Mouse (Mus musculus): ENCODE results near the gene Reg3b.
"Not testable (repeated sequence)": the region's sequence is repeated elsewhere in the genome, so short reads cannot be mapped to it uniquely, and the experiment has no call there.

Reg3b gene

DNA sequence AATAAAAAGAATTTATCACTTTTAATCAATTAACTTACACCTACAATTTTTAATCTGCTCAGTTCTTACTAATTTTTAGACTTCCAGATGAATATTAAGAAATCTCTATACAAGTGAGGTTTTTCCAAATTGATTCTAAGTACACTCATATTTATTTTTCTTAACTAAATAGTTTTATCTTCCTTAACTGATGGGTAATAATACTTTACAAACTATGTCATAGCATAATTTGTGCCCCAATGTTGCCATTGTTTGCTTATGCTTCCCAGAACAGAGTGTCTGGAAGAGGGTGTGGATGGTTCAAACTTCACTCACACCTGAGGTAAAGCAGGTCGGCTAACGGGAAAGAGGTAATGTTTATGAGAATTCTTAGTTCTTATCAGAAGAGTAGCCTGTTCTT is at the start of gene Reg3b:
TSS of gene Reg3b (plus strand) at position 301 of the 400 bp plus-strand sequence.
- DNase-seq (ENCODE audit: low spot score) = no peak

DNA sequence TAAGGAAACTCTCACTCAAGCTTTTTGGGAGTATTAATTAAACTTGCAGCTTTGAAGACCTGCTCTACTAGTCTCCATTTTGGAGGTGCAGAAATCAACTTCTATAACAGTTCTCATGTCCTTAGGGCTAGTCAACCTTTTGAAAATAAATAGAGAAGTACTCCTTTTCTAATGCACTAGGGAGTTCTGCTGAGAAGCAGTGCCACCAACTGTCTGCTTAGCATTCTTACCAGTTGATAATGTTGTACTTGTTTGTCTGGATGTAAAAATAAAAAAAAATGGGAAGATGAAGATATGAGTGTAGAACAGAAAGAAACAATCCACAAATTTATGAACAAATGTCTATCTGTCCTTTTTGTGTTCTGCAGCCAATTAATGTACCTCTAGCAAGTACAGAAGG is 42.7 kb upstream of the Reg3b start:
- DNase-seq (ENCODE audit: low spot score) = peak; percentile 15

DNA sequence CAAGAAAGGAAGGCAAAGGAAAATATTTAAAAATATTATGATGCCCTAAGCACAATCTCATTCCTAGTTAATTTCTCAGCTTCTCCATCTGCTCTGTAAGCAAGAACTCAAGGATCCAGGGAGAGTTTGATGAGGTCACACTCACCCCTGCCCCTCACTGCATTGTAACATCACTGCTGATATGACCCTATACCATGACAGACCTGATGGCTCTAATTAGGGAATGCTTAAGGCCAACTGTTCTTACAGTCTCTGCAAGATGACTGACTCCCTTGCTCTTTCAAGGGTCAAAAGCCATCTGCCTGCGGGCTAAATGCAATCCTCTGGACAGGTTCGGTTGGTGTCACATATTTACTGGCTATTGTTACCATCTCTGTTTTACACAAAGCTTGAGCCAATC is 41.3 kb upstream of the Reg3b start:
- no peak for DNase-seq (ENCODE audit: low spot score)

DNA sequence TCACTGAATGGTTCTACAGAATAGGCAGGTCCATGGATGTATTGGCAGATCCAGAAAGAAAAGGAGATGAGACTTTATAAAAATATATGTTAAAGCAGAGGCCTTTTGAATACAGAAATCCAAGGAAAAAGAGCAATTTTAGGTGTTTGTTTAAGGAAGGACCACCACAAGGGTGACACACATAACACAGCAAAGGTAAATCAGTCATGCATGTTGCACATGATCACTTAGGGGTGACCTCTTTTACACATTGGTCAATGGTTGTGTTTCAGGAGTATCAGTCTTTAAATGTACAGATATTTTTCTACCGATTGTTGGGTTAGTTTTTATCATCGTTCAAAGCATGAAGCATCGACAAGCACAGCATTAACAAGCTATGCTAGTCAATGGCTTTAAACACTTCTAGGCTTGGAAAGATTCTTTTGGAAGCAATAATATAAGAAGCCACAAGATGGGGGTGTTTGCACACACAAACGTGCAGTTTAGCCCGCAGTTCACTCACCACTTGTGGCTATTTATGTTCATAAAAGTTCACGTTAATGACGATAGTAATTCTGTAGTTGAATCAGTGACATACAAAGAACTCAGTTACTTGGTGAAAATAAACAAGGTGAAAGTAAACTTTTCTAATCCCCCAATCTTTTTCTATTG is 38.4 kb upstream of the Reg3b start:
- DNase-seq (ENCODE audit: low spot score) = peak; percentile 15

DNA sequence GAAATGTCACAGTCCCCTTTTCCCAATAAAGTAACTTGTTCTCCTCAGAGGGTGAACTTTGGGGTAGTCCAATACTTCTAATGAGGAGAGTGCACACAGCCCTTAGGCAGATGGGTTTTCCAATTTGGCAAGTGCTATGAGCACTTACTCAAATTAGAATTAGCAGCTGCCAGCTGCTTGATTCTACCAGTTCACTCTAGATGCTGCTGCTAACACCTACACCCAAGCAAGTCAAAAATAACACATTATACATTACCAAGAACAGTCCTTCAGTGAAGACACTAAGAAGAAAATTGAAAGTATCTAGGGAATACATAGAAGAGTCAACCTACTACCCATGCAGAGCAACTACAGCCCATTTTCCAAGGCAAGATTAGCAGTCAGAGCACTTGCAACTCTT is 30.2 kb upstream of the Reg3b start:
- DNase-seq (ENCODE audit: low spot score) = peak; percentile 6

DNA sequence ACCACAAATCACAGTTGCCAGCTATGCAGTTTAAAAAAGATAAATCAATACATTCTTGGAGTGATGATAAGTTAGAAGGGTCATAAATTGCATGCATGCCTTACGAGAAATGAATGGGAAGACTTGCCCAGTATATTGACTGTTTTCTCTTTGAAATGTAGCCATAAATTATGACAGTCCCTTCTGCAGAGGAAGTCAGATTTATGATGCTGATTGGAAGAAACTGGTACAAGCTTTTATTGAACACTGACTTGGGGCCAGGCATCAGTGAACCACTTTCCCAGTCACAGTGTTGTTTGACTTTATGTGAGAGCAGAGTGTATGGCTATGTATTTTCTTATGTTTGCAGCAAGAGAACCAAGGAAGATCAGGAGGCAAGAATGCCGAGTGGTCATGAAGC is 28.8 kb upstream of the Reg3b start:
- no peak for DNase-seq (ENCODE audit: low spot score)

- no peak for DNase-seq (ENCODE audit: low spot score)
These were observed 8.4 kb upstream of the Reg3b start for GRCm38 (mm10) chr6:78361971-78362563.

GRCm38 (mm10) chr6:78378765-78379164 is 8.3 kb downstream of the Reg3b start, which contains the start of gene Reg3d:
Reg3d (minus strand) TSS chr6:78378865.
- no peak for DNase-seq (ENCODE audit: low spot score)

DNA sequence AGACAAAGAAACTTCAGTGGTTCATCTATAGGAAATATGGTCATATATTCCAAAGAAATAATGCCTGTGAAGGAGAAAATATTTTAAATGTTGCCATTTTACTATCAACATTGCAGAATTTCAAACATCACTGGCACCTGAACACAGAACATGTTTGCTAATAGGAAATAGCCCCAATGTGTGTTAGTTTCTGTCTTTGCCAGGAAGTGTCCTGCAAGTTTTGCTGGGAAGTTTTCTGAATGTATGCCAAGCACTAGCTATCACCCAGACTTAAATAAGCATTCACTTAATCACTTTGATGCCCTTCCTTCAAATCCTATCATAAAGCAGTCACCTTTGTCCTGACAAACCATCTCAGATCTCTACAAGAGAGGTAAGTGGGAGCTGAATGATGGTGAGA is 10.0 kb downstream of the Reg3b start, which contains the start of gene Reg3a:
TSS of gene Reg3a (plus strand) at position 301 of the 400 bp plus-strand sequence.
- DNase-seq (ENCODE audit: low spot score) = no peak

GRCm38 (mm10) chr6:78385609-78386008 is 15.2 kb downstream of the Reg3b start:
- DNase-seq (ENCODE audit: low spot score) = no peak

- DNase-seq (ENCODE audit: low spot score) = not testable (repeated sequence)
These were observed 24.9 kb downstream of the Reg3b start, which contains the start of gene Reg2 for GRCm38 (mm10) chr6:78395323-78395722. Reg2 (plus strand) TSS chr6:78395623.

- not testable (repeated sequence) for DNase-seq (ENCODE audit: low spot score)
These were observed 52.0 kb downstream of the Reg3b start, which contains the start of gene Reg1 for GRCm38 (mm10) chr6:78422411-78422810. Reg1 (plus strand) TSS chr6:78422711.
